Mouse (Mus musculus) right cerebral cortex, adult 2 months (tissue): ENCODE results near the gene Tfr2.

ENCODE experiments used
- DNase-seq, 2 experiments: peaks; one replicate each; pipeline ENCODE4 v3.0.0; 2021 to 2022; ENCODE audit warnings: low spot score in 2 of 2

The Tfr2 gene

GRCm38 (mm10) chr5:137623937-137624530, 54.4 kb downstream of the Tfr2 start:
- no peak for DNase-seq

GRCm38 (mm10) chr5:137627991-137628390, 58.4 kb downstream of the Tfr2 start:
- DNase-seq = peak in 1 of 2 experiments; percentile 28

GRCm38 (mm10) chr5:137628498-137629305, 59.1 kb downstream of the Tfr2 start, which contains the start of the genes Fbxo24, Lrch4 and Gm20605:
Gene Fbxo24 (minus strand): TSS chr5:137629002.
Gene Lrch4 (plus strand): TSS chr5:137629121.
Gene Gm20605 (plus strand): TSS chr5:137629175.
- DNase-seq = peak; percentile 98 to 100

- no peak for DNase-seq
These were observed 59.7 kb downstream of the Tfr2 start for GRCm38 (mm10) chr5:137629306-137629721.

GRCm38 (mm10) chr5:137629906-137630545, 60.4 kb downstream of the Tfr2 start:
- DNase-seq = no peak

GRCm38 (mm10) chr5:137630602-137631001, 61.0 kb downstream of the Tfr2 start:
- no peak for DNase-seq

GRCm38 (mm10) chr5:137631171-137631570, 61.5 kb downstream of the Tfr2 start:
- peak in 1 of 2 experiments; percentile 51 for DNase-seq

GRCm38 (mm10) chr5:137631591-137631990, 62.0 kb downstream of the Tfr2 start:
- DNase-seq = no peak

- DNase-seq = no peak
These were observed 63.9 kb downstream of the Tfr2 start for GRCm38 (mm10) chr5:137633397-137634084.
